Mouse (Mus musculus) lung, postnatal 0 days (tissue): ENCODE results near the gene Sap30.

Source experiments
- CTCF ChIP-seq: IDR thresholded peaks from 2 replicates; pipeline ENCODE4 v1.5.1; 2016; ENCODE audit warnings: antibody characterized with exemption, mild to moderate bottlenecking
- EP300 ChIP-seq: IDR thresholded peaks from 2 replicates; pipeline ENCODE4 v1.6.1; 2016; ENCODE audit warnings: antibody characterized with exemption, mild to moderate bottlenecking, control low read depth

GRCm38 (mm10) chr8:57479700-57480099 lies 8.0 kb downstream of the Sap30 start:
- TF ChIP-seq CTCF, result no peak
- no peak for TF ChIP-seq EP300
